Mouse (Mus musculus): ENCODE measurements around the gene Creb5. TPM values are rescaled to one million over a fixed set of nuclear protein-coding genes. Genes with fewer than 3 reads are reported as not detected.

Creb5 gene
- polyA plus RNA-seq, 1 experiment from 2014 or later, result 7.9 TPM

GRCm38 (mm10) chr6:53452240-53452639, 165.2 kb downstream of the Creb5 start:
- H3K4me3 ChIP-seq, result no peak overlapping the region
- H3K9ac ChIP-seq, result no peak overlapping the region
- no peaks in the 10 kb centered on the region for H3K9me3 ChIP-seq (replicated peaks)
- peaks cover 22% of the 10 kb centered on the region for H3K4me1 ChIP-seq
- no peaks in the 10 kb centered on the region for H3K36me3 ChIP-seq
- ATAC-seq (ENCODE audit: low FRiP score), result no peak
- H3K27me3 ChIP-seq, result no peaks in the 10 kb centered on the region
- 61% methylated on average over 6 of the region's 6 CpGs for WGBS
- H3K4me2 ChIP-seq (replicated peaks), result no peak overlapping the region
- no peak overlapping the region for H3K27ac ChIP-seq

- H3K27ac ChIP-seq, result no peak overlapping the region
- H3K4me1 ChIP-seq, result peaks cover 15% of the 10 kb centered on the region
- H3K9me3 ChIP-seq (replicated peaks), result no peaks in the 10 kb centered on the region
- H3K4me3 ChIP-seq, result no peak overlapping the region
- H3K36me3 ChIP-seq, result no peaks in the 10 kb centered on the region
- 76% methylated on average over 4 of the region's 4 CpGs for WGBS
- H3K9ac ChIP-seq, result no peak overlapping the region
- H3K27me3 ChIP-seq, result no peaks in the 10 kb centered on the region
- no peak for ATAC-seq (ENCODE audit: low FRiP score)
- H3K4me2 ChIP-seq (replicated peaks), result no peak overlapping the region
Observed at GRCm38 (mm10) chr6:53455442-53455841, 168.4 kb downstream of the Creb5 start.

GRCm38 (mm10) chr6:53456111-53456510, 169.0 kb downstream of the Creb5 start:
- Histone ChIP-seq H3K36me3 (no peaks in the 10 kb centered on the region), H3K4me2 (replicated peaks) (no peak overlapping the region), H3K27ac (no peak overlapping the region), H3K9me3 (replicated peaks) (no peaks in the 10 kb centered on the region), H3K4me1 (peaks cover 15% of the 10 kb centered on the region), H3K27me3 (no peaks in the 10 kb centered on the region), H3K9ac (no peak overlapping the region), H3K4me3 (no peak overlapping the region)
- WGBS, result 91% methylated on average over 5 of the region's 5 CpGs
- ATAC-seq (ENCODE audit: low FRiP score), result no peak

- Histone ChIP-seq H3K4me2 (replicated peaks) (no peak overlapping the region), H3K27ac (no peak overlapping the region), H3K4me1 (peaks cover 9% of the 10 kb centered on the region), H3K27me3 (no peaks in the 10 kb centered on the region), H3K36me3 (no peaks in the 10 kb centered on the region), H3K4me3 (no peak overlapping the region), H3K9ac (no peak overlapping the region), H3K9me3 (replicated peaks) (no peaks in the 10 kb centered on the region)
- no peak for ATAC-seq (ENCODE audit: low FRiP score)
- 89% methylated on average over 6 of the region's 6 CpGs for WGBS
Observed at GRCm38 (mm10) chr6:53459995-53460747, 173.1 kb downstream of the Creb5 start.

- peaks cover 9% of the 10 kb centered on the region for H3K4me1 ChIP-seq
- no peaks in the 10 kb centered on the region for H3K27me3 ChIP-seq
- H3K4me2 ChIP-seq (replicated peaks), result no peak overlapping the region
- ATAC-seq (ENCODE audit: low FRiP score), result no peak
- no peaks in the 10 kb centered on the region for H3K9me3 ChIP-seq (replicated peaks)
- no peak overlapping the region for H3K4me3 ChIP-seq
- 86% methylated on average over 6 of the region's 6 CpGs for WGBS
- H3K27ac ChIP-seq, result no peak overlapping the region
- H3K36me3 ChIP-seq, result no peaks in the 10 kb centered on the region
- H3K9ac ChIP-seq, result no peak overlapping the region
Observed at GRCm38 (mm10) chr6:53461056-53461455, 174.0 kb downstream of the Creb5 start.

- no peak overlapping the region for H3K9ac ChIP-seq
- no peaks in the 10 kb centered on the region for H3K27me3 ChIP-seq
- no peaks in the 10 kb centered on the region for H3K36me3 ChIP-seq
- peaks cover 9% of the 10 kb centered on the region for H3K4me1 ChIP-seq
- H3K27ac ChIP-seq, result no peak overlapping the region
- no peak for ATAC-seq (ENCODE audit: low FRiP score)
- no peaks in the 10 kb centered on the region for H3K9me3 ChIP-seq (replicated peaks)
- no peak overlapping the region for H3K4me2 ChIP-seq (replicated peaks)
- 75% methylated on average over 12 of the region's 12 CpGs for WGBS
- no peak overlapping the region for H3K4me3 ChIP-seq
Observed at GRCm38 (mm10) chr6:53461775-53462770, 175.0 kb downstream of the Creb5 start.

GRCm38 (mm10) chr6:53462802-53463201, 175.7 kb downstream of the Creb5 start:
- Histone ChIP-seq H3K9me3 (replicated peaks) (no peaks in the 10 kb centered on the region), H3K27ac (no peak overlapping the region), H3K4me1 (peaks cover 9% of the 10 kb centered on the region), H3K36me3 (no peaks in the 10 kb centered on the region), H3K27me3 (no peaks in the 10 kb centered on the region), H3K4me3 (no peak overlapping the region), H3K4me2 (replicated peaks) (no peak overlapping the region), H3K9ac (no peak overlapping the region)
- 74% methylated on average over 7 of the region's 7 CpGs for WGBS
- ATAC-seq (ENCODE audit: low FRiP score), result no peak

GRCm38 (mm10) chr6:53463261-53463813, 176.3 kb downstream of the Creb5 start:
- no peak overlapping the region for H3K4me3 ChIP-seq
- no peak overlapping the region for H3K9ac ChIP-seq
- no peak overlapping the region for H3K4me2 ChIP-seq (replicated peaks)
- H3K27me3 ChIP-seq, result no peaks in the 10 kb centered on the region
- H3K36me3 ChIP-seq, result no peaks in the 10 kb centered on the region
- H3K4me1 ChIP-seq, result peaks cover 5% of the 10 kb centered on the region
- WGBS, result 74% methylated on average over 6 of the region's 6 CpGs
- ATAC-seq (ENCODE audit: low FRiP score), result no peak
- H3K27ac ChIP-seq, result no peak overlapping the region
- no peaks in the 10 kb centered on the region for H3K9me3 ChIP-seq (replicated peaks)

GRCm38 (mm10) chr6:53469204-53469603, 182.1 kb downstream of the Creb5 start:
- Histone ChIP-seq H3K36me3 (no peaks in the 10 kb centered on the region), H3K27ac (no peak overlapping the region), H3K4me2 (replicated peaks) (no peak overlapping the region), H3K4me1 (peaks cover 5% of the 10 kb centered on the region; the same call in 1 of the 2 replicates), H3K9me3 (replicated peaks) (no peaks in the 10 kb centered on the region), H3K9ac (no peak overlapping the region), H3K4me3 (no peak overlapping the region), H3K27me3 (no peaks in the 10 kb centered on the region)
- whole genome bisulfite sequencing, result 68% methylated on average over 4 of the region's 4 CpGs
- ATAC-seq (ENCODE audit: low FRiP score), result no peak

- Histone ChIP-seq H3K4me2 (replicated peaks) (no peak overlapping the region), H3K9ac (no peak overlapping the region), H3K9me3 (replicated peaks) (no peaks in the 10 kb centered on the region), H3K36me3 (no peaks in the 10 kb centered on the region), H3K27ac (no peak overlapping the region), H3K4me3 (no peak overlapping the region), H3K4me1 (peaks cover 5% of the 10 kb centered on the region; the same call in 1 of the 2 replicates), H3K27me3 (no peaks in the 10 kb centered on the region)
- ATAC-seq (ENCODE audit: low FRiP score), result no peak
- WGBS, result 80% methylated on average over 2 of the region's 2 CpGs
Observed at GRCm38 (mm10) chr6:53469703-53470102, 182.6 kb downstream of the Creb5 start.

- Histone ChIP-seq H3K4me1 (peaks cover 5% of the 10 kb centered on the region; the same call in 1 of the 2 replicates), H3K4me3 (no peak overlapping the region), H3K27ac (no peak overlapping the region), H3K9ac (no peak overlapping the region), H3K36me3 (no peaks in the 10 kb centered on the region), H3K27me3 (no peaks in the 10 kb centered on the region), H3K4me2 (replicated peaks) (no peak overlapping the region), H3K9me3 (replicated peaks) (no peaks in the 10 kb centered on the region)
- ATAC-seq (ENCODE audit: low FRiP score), result no peak
- 58% methylated on average over 8 of the region's 8 CpGs for WGBS
Observed at GRCm38 (mm10) chr6:53470559-53470958, 183.5 kb downstream of the Creb5 start.

- Histone ChIP-seq H3K27me3 (no peaks in the 10 kb centered on the region), H3K27ac (no peak overlapping the region), H3K4me1 (peaks cover 5% of the 10 kb centered on the region; the same call in 1 of the 2 replicates), H3K4me2 (replicated peaks) (no peak overlapping the region), H3K9me3 (replicated peaks) (no peaks in the 10 kb centered on the region), H3K4me3 (no peak overlapping the region), H3K9ac (no peak overlapping the region), H3K36me3 (no peaks in the 10 kb centered on the region)
- WGBS, result 70% methylated on average over 9 of the region's 9 CpGs
- ATAC-seq (ENCODE audit: low FRiP score), result no peak
Observed at GRCm38 (mm10) chr6:53470999-53471591, 184.0 kb downstream of the Creb5 start.
